Mouse (Mus musculus) ovary, adult 18-20 months (tissue): ENCODE measurements around the gene Magel2.
A peak's percentile ranks its signal among the peaks of the same experiment; 100 is the strongest.

ENCODE experiments used
- DNase-seq: peaks from one replicate; pipeline ENCODE4 v3.0.0; 2022; ENCODE audit warnings: low spot score, mixed read lengths

The Magel2 gene

GRCm38 (mm10) chr7:62376510-62377304 lies at the start of gene Magel2:
Gene Magel2 (plus strand): TSS chr7:62377010.
- DNase-seq, result no peak

- DNase-seq, result no peak
Measured at GRCm38 (mm10) chr7:62345411-62345810, 31.4 kb upstream of the Magel2 start.

GRCm38 (mm10) chr7:62346269-62346668 lies 30.5 kb upstream of the Magel2 start, which contains the start of gene Ndn:
Gene Ndn (plus strand): TSS chr7:62346569.
- no peak for DNase-seq

GRCm38 (mm10) chr7:62348106-62348803 lies 28.6 kb upstream of the Magel2 start:
- peak; percentile 48 for DNase-seq

- DNase-seq, result no peak
Measured at GRCm38 (mm10) chr7:62348804-62349190, 28.0 kb upstream of the Magel2 start.

- DNase-seq, result no peak
Measured at GRCm38 (mm10) chr7:62351266-62351665, 25.5 kb upstream of the Magel2 start.

GRCm38 (mm10) chr7:62365039-62365636 lies 11.7 kb upstream of the Magel2 start:
- no peak for DNase-seq

GRCm38 (mm10) chr7:62366730-62367129 lies 10.1 kb upstream of the Magel2 start:
- no peak for DNase-seq

- no peak for DNase-seq
Measured at GRCm38 (mm10) chr7:62375658-62376057, 1.2 kb upstream of the Magel2 start.

GRCm38 (mm10) chr7:62377313-62377712 lies 503 bp downstream of the Magel2 start:
- DNase-seq, result no peak

GRCm38 (mm10) chr7:62378529-62378928 lies 1.7 kb downstream of the Magel2 start:
- no peak for DNase-seq

- DNase-seq, result no peak
Measured at GRCm38 (mm10) chr7:62382391-62382790, 5.6 kb downstream of the Magel2 start.

- no peak for DNase-seq
Measured at GRCm38 (mm10) chr7:62388291-62388690, 11.5 kb downstream of the Magel2 start.

- DNase-seq, result no peak
Measured at GRCm38 (mm10) chr7:62392202-62392601, 15.4 kb downstream of the Magel2 start.

GRCm38 (mm10) chr7:62406573-62407050 lies 29.8 kb downstream of the Magel2 start:
- no peak for DNase-seq

GRCm38 (mm10) chr7:62407803-62408202 lies 31.0 kb downstream of the Magel2 start:
- DNase-seq, result no peak

- no peak for DNase-seq
Measured at GRCm38 (mm10) chr7:62415222-62415621, 38.4 kb downstream of the Magel2 start.

- DNase-seq, result no peak
Measured at GRCm38 (mm10) chr7:62416173-62416572, 39.4 kb downstream of the Magel2 start.

- DNase-seq, result no peak
Measured at GRCm38 (mm10) chr7:62418346-62418745, 41.5 kb downstream of the Magel2 start.

GRCm38 (mm10) chr7:62419105-62419492 lies 42.3 kb downstream of the Magel2 start:
- DNase-seq, result no peak

GRCm38 (mm10) chr7:62419493-62420360 lies 42.9 kb downstream of the Magel2 start, which contains the start of gene Mkrn3:
Gene Mkrn3 (minus strand): TSS chr7:62420139.
- peak; percentile 46 for DNase-seq

GRCm38 (mm10) chr7:62420566-62420965 lies 43.8 kb downstream of the Magel2 start:
- no peak for DNase-seq
